12 mouse cellular contexts compared by ENCODE assay signal in genomic region chr19:18600611-18601010, GRCm38 (mm10).
"Had no signal": no experiment of that assay in that cellular context is flagged by ENCODE, and none has a peak within 500 bp of the region (broad histone marks: within the 10 kb centered on the region; RNA-seq: fewer than 3 reads in every experiment).

No protein-coding gene starts in this region.

- H3K4me3 ChIP-seq: left cerebral cortex, adult 2 months; limb, embryonic 10.5 days; liver, embryonic 15.5 days; stomach, embryonic 15.5 days had no signal

- H3K4me2 ChIP-seq: liver, embryonic 11.5 days; liver, embryonic 15.5 days; stomach, embryonic 15.5 days had no signal

- H3K9ac ChIP-seq: liver, embryonic 15.5 days; stomach, embryonic 15.5 days had no signal

- H3K9me3 ChIP-seq: limb, embryonic 10.5 days; liver, embryonic 15.5 days; stomach, embryonic 15.5 days had no signal

- H3K4me1 ChIP-seq: stomach, embryonic 15.5 days had no signal

- DNase-seq: kidney, adult 18-20 months; kidney, postnatal 25 days; lung, adult 2 months; lung, postnatal 14 days; right cerebral cortex, postnatal 14 days; thymus, postnatal 4 days had no signal

- H3K27me3 ChIP-seq: liver, embryonic 15.5 days; stomach, embryonic 15.5 days had no signal

- H3K27ac ChIP-seq: left cerebral cortex, adult 2 months; limb, embryonic 10.5 days; liver, embryonic 15.5 days; macrophage; stomach, embryonic 15.5 days had no signal

- H3K36me3 ChIP-seq: limb, embryonic 10.5 days; liver, embryonic 15.5 days; stomach, embryonic 15.5 days had no signal
